Mouse (Mus musculus): ENCODE measurements at regions not wholly inside any gene's neighbourhood (a gene's known extent, or its start where the extent isn't known, plus 50 kb on each side); places are given as distances from the start of the nearest gene placed in this dataset.

- no peak for TF ChIP-seq CTCF (IDR thresholded peaks at IDR 0.05; ENCODE audit: low read depth)
- no peak for TF ChIP-seq EP300 (IDR thresholded peaks at IDR 0.05; ENCODE audit: low read depth)
These were observed 72.8 kb upstream of the Arhgap42 start for GRCm38 (mm10) chr9:9311627-9312265.

Measured in liver, postnatal 0 days (tissue).